Mouse (Mus musculus): ENCODE measurements around the gene Mrap2.

DNA sequence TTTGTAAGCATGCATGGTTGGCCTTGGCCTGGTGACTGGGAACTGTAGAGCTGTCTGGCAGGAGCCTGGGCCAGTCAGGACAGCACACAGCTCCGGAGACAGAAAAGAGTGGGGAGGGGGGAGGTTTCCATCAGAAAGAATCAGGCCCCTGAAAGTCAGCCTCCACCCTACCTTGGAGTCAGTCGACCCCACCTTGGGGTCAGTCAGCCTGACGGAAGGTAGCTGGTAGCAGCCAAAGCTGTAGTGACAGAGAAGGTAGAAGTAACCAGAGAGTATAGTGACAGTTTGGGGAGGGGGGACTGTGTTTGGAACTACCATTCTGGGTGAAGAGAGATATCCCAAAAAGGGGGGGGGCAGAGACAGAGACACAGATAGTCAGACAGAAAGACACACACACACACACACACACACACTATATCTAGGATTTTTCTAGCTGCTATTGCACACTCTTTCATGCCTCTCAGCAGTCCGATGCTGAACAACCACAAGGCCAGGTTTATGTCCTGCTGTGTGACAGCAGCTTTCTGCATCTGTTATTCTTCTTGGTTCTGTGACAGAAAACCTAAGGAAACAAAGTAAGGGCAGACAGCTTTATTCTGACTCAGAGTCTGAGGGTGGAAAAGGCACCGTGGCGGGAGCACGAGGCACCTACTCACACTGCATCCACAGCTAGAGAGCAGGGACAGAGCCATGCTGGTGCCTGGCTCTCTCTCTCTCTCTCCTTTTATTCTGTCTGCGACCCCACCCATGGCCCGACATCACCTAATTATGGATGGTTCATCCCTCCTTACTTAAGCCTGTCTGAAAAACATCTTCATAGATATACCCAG, 23.1 kb downstream of the Mrap2 start:
- TF ChIP-seq TAL1 (IDR thresholded peaks at IDR 0.05; ENCODE audit: low read length): no peak
- no peak for TF ChIP-seq GATA1 (IDR thresholded peaks at IDR 0.05; ENCODE audit: low read length)
